Mouse (Mus musculus): ENCODE data around the gene Gdpd2.
A peak's percentile ranks its signal among the peaks of the same experiment; 100 is the strongest.

The Gdpd2 gene

DNA sequence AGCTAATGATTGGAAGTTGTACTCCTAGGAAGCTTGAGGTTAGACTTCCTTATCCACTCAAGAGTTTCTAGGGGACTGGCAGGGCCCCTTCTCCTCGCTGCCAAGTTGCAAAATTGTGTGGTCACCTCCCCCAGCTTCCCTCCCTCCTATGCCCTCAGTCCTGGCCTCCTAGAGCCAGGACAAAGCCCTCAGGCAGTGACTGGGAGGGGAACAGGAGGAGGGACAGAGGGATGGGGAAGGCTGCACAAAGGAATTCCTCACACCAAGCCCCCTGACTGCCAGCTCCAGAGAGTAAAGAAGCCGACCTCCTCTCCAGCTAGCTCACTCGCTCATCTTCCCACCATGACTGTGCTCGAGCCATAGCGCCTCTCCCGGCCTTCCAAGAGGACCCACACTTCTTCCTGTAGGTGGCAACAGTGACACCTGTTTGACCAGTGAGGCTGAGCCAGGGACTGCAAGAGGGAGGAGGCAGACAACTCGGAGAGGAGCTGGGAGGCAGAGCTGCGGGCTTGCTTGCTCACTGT is at the start of gene Gdpd2:
TSS of gene Gdpd2 (plus strand) at position 209 of the 524 bp plus-strand sequence.
- DNase-seq: peak; percentile 47 to 49

DNA sequence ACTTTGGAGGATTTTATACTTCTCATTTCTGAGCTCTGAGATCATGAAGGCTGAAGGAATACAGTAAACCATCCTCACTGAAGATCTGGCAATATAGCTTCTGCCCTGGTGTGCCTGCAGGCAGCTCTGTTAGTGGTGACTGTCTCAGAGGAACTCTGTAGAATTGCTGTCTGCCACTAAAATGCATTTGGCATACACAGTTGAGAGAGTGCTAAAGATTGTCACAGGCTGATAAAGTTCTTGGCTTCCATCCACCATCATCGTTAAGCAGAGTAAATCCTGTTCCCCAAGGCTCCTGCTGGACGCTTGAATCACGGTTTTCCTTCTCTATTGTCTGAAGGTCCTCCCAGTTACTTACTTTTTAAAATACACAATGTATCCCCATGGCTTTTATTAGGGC is 43.1 kb upstream of the Gdpd2 start:
- peak in 1 of 2 experiments; percentile 4 for DNase-seq

DNA sequence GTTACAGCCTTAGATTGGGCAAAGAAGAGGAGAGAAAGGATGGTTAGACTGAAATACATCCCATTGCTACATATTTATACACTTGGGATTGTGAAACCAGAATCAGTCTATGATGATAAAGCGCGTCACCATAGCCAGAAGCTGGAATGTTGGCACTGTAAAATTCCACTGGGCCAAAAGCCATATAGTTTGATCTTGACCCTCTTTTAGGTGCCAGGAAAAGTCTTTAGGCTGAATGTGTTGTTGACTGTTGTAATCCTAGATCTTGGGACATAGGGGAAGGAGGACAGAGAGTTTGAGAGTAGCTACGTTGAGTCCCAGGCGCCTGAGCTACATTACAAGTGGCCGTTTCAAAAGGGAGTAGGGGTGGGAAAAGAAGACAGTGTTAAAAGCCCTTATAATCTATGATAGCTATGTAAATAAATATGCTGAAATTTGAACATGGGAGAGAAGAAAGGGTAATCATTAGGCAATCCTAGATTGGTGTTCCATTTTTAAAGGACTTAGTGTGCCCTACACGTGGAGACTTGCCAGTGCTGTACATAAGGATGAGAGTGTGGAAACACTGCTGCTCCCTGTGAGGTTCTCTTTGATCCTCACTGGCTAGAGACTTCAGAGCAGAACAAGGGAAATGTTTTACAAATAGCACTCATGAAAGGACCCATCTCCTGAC is 42.2 kb upstream of the Gdpd2 start:
- DNase-seq: peak; percentile 30 to 44

DNA sequence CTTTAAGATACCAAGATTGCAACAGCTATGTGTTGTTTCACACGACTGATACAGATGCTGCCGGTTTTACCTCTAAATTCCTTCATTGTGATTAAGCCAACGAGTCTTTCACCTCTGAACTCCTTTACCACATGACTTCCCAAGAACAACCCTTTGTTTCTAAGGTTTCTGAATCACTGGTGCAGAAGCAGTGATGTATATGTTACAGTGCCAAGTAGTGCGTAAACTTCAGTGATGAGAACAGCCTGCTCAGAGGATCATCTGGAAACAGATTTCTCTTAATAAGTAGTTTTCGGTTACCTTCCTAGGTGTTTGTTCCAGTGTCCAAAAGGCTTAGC is 41.7 kb upstream of the Gdpd2 start:
- no peak for DNase-seq

DNA sequence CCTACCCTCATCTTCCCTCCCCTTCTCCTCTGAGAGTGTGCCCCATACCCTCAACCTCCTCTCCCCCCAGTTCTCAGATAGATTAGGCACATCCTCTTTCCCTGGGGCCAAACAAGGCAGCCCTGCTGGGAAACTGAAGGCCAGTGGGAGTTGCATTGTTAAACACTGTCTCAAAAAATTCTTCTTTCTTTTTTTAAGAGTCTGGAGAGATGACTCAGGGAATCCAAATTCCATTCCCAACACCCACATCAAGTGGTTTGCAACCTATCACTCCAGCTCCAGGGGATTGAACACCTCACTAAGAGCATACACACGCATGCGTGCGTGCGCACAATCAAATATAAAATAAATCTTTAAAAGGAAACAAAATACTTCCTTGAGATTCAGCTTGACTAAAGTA is 32.9 kb upstream of the Gdpd2 start:
- no peak for DNase-seq

DNA sequence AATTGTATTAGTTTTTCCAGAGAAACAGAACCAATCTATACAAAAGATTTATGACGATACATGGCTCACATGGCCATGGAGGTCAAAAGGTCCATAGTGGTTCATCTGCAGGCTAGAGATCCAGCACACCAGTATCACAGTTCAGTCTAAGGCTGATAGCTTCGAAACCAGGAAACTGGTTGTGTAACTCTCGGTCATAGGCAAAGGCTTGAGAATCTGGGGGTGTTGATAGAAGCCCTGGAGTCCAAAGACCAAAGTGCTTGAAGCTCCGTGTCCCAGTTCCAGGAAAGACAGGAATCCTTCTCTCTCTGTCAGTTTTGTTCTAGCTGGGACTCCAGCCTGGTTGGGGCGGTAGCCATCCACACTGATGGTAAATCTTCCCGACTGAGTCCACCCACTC is 21.6 kb upstream of the Gdpd2 start:
- no peak for DNase-seq

DNA sequence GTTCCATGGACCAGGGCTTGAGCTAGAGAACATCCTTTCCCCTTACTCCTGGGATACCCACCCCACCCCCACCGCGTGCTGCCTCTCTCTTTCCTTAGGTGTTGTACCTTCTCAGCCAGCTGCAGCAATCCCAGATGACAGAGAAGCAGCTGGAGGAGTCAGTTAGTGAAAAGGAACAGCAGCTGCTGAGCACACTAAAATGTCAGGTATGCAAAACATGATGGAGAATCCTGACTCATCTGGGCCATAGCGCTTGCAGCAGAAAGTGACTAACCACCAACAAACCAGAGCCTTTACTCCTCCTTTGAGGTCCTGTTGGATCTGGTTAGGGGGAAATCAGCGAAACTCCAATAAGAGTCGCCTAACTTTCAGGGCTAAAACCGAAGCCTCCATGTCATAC is 13.5 kb upstream of the Gdpd2 start:
- DNase-seq: no peak

DNA sequence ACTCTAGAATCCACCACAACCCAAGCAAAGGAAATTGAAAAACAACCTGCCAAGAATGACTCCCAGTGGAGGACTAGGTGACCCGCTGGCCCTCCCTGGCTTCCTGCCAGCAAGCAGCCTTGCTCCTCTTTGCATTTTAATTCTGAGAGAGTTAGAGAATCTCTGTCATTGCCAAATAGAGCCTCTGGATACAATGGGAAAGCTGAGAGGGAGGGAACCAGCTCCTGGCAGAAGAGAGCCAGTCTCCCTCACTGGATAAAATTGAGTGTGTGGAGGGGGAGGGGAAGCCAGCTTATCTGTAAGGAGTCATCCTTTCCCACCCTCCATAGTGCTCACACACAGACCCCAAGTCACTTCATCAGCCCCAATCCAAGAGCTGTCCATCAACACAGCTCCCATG is 726 bp upstream of the Gdpd2 start:
- DNase-seq: peak; percentile 16 to 46

DNA sequence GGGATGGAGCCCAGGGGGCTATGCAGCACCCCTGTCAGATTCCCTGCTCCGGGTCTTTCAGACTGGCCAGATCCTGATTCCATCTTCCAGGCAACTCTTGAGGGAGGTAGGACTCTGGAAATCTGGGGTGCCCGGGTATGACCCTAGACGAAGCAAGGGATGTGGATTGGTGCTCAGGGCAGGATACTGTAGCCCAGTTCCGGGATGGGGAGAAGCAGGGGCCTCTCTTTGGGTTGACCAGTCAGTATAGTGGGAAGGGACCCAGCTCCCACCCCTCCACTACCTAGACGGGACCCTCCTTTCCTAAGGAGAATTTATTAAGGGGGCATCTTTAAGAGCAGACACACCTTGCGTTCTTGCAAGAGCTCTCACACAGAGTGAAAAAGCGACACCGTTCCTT is 593 bp downstream of the Gdpd2 start:
- DNase-seq: no peak

DNA sequence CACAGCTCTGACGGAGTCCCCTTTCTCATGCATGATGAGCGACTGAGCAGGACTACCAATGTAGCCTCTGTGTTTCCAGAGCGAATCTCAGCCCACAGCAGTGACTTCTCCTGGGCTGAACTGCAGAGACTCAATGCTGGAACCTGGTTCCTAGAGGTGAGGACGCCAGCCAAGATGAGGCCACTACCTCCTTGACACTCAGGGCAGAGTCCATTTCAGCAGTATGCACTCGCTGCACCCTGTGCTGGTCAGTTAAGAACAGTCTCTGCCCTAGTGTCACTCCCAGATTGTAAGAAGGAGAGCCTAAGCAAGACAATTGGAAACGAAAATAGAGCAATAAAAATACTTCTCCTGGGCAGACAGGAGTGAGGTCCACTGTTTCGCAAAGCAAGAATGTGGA is 4.7 kb downstream of the Gdpd2 start:
- no peak for DNase-seq

DNA sequence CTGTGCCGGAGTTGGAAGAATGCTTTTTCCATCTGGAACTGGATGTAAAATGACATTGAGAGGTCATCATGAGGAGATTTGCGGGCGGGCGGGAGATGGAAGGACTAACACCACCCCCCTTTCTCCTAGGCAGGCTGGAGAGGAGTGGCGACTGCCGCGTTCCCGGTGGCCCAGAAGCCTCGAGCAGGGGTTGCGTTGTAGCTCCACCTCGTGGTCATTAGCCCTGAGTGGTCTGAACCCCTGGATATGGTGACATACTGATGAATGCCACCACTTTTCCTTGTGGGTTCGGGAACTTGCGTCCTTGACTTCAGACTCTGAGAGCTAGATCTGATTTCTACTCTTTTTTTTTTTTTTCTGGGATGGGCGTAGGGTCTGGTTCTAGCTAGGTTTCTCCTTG is 9.2 kb downstream of the Gdpd2 start:
- DNase-seq: peak; percentile 74 to 75

DNA sequence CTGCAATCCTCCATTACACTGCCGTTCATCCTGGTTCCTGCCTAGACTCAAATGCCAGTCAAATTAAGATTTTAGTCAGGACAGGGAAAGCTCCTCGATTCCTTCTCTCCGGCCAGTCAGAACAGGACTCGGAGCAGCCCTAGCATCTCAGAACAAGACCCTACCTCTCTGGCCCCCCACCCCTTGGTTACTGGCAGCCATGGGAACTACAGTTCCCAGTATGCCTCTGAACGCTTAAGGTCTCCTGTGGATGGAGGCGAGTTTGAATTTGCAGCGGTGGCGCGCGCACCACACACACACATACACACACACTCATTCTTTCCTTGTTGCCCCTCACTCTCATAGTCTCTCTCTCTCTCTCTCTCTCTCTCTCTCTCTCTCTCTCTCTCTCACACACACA is 9.8 kb downstream of the Gdpd2 start:
- DNase-seq: no peak

DNA sequence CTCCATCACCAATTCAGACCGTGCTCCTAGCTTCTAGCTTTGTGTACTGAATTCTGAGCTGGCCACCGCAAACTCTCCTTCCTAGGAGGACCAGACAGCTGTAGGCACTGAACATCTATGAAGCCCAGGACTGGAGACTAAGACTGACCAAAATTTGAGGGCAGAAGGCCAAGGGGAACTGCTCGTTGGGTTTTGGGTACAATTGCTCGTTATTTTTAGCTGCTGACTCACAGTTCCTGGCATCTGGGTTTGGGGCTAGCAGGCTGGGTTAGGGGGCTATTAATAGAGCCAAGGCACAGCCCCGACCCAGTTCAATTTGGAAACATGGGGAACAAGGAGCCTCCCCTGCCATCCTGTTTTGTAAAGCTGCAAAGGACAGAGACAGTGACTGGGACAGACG is 11.1 kb downstream of the Gdpd2 start:
- no peak for DNase-seq

DNA sequence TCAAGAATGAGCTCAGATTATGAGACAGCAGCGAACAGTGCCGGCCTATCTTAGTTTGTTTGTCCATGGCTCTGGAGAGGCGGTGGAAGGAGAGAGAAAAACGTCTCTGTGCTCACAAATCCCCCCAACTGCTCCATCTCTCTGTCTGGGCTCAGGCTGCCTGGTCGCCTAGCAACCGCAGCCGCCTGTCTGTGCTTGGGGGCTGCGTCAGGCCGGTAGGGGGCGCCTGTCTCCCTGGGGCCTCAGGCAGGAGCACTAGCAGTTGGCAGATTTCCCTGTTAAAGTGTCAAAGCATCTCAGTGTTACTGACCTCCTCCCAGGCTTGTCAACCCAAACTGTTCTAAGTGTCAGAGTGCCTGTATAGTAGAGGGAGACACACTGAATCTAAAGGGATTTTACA is 12.3 kb downstream of the Gdpd2 start:
- DNase-seq: peak; percentile 62 to 63

DNA sequence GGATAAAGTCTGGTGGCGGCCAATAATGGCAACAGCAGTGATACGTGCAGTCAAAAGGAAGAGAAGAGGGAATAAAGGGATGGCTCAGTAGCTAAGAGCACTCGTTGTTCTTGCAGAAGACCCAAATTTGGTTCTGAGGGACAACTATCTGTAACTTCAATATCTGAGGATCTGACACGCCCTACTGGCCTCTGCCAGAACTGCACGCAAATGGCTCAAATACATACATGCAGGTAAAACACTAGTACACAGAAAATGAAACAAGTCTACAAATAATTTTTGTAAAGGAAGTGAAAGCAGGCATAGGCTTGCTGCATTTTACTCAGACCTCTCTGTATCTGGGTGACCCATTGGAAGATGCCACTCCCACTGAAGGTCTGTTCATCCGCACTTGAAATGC is 36.2 kb downstream of the Gdpd2 start:
- no peak for DNase-seq

DNA sequence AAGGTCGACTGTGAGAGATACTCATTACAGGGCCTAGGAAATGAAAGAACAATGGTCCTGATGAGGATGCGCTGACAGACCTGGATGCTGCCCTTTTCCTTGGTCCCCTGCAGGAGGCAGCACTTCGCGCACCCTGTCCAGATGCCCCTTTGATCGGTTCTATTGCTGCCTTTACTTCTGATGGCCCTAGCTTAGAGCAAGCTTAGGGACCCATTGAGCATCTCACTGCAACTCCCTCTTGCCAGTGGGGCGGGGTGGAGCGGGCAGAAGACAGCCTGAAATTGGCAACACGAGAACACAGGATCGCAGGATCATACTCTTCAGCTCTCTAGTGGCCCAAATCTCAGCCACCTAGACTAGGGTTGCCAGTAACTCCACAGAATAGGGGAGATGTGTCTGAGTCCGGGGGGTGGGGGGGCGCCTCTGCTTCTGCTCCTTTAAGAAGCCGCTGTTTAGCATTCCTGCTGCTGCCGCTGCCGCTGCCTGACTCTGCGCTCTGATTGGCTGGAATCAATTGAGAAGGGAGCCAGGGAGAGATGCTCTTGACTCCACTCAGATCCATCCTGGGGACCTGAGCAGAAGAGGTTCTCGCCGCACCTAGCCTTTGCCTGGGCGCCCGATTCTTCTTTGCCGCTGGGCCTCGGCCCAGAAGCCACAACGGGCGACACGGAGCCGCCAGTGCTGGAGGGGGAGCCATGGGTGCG is 37.7 kb downstream of the Gdpd2 start, which contains the start of gene Dlg3:
TSS of gene Dlg3 (plus strand) at position 542 of the 704 bp plus-strand sequence.
- DNase-seq: peak; percentile 18 to 27

DNA sequence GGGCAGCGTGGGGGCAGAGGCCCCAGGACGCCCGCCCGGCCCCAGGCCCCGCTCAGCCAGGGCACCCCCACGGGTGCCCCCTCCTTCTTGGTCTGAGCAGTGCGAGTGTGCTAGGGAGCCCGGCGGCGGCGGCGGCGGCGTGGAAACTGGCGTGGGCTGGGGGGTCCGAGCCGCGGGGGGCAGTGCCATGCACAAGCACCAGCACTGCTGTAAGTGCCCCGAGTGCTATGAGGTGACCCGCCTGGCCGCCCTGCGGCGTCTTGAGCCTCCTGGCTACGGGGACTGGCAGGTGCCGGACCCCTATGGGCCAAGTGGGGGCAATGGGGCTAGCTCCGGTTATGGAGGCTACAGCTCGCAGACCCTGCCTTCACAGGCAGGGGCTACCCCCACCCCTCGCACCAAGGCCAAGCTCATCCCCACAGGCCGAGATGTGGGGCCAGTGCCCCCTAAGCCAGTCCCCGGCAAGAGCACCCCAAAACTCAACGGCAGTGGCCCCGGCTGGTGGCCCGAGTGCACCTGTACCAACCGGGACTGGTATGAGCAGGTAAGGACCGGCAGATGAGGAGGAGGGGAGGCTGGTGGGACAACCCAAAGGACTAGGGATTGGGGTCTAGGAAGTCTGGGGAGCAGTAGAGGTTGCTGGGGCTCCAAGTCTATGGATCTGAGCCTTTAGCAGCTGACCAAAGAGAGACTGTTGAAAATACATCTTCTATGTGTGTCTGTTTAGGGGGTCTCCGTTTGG is 38.4 kb downstream of the Gdpd2 start:
- DNase-seq: no peak

DNA sequence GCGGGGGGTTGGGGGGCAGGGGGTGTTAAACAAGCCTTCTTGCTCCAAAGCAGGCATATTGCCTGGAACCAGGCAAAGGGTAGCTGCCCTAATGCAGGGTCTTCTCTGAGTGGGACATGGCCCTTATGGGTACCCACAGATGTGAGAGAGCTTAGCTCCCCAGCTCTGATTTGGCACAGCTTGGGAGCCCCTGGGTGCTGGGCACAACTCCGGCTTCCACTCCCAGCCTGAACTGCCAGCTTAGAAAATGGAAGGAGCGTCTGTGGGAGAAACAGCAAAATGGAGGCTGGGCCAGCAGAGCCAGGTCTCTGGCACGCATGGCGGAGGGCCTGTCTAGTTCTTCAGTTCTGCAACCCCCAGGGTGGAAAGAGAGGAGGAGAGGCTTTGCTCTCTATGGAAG is 39.6 kb downstream of the Gdpd2 start:
- no peak for DNase-seq

DNA sequence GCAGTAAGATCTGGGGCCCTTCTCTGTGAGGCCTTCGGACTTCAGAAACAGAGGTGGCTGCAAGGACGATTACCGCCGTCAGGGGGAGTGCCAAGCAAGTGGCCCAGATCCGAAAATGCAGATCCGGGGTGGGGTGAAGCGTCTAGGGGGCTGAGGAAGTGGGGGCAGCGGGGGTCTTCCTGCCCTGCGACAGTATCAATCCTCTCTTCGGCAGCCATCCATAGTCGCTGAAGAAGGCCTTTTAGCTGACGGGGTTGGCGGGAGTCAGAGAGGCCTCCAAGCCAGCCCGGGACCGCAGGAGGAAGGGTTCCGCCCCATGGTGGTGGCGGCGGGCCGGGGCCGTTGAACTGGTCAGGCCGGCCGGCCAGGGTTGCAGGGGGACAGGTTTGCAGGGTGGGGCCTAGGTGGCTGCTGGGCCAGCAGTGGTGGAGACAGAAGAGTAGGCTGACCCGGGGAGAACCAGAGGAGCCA is 44.7 kb downstream of the Gdpd2 start:
- peak; percentile 74 to 79 for DNase-seq

DNA sequence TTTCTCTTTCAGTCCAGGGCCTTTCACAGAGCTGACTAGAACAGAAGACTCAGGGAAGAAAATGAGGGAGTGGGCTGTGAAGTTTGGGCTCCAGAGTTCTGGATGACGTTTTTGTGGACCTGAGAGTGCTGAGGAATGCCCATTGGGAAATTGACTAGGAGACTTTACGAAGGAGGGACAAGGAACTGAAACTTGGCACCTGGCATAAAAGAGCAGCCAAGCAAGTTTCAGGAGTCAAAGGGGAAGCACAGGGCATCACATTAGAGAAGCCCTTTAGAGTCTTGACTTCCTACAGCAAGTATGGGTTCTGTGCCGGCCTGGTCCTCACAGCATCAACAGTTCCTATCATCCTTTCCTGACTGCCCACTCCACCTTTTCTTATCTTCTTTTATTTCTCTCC is 45.7 kb downstream of the Gdpd2 start:
- DNase-seq: no peak

DNA sequence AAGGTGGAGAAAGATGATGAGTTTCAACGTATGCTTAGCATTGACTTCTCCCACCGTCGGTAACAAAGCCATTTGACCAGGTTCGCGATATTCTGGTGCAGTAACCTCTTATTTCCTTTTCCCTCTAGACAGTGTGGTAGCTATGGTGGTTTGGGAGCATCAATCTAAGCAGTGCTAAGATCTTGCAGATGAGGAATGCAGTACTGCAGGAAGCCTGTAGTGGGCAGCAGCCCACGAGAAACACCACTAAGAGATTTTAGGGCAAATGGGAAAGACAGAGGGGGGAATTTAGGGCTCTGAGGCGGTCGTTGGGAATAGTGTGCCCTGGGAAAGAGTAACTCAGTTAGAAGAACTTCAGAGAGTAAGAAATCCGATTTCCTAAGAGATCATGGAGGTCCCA is 46.8 kb downstream of the Gdpd2 start:
- DNase-seq: peak; percentile 42 to 62

DNA sequence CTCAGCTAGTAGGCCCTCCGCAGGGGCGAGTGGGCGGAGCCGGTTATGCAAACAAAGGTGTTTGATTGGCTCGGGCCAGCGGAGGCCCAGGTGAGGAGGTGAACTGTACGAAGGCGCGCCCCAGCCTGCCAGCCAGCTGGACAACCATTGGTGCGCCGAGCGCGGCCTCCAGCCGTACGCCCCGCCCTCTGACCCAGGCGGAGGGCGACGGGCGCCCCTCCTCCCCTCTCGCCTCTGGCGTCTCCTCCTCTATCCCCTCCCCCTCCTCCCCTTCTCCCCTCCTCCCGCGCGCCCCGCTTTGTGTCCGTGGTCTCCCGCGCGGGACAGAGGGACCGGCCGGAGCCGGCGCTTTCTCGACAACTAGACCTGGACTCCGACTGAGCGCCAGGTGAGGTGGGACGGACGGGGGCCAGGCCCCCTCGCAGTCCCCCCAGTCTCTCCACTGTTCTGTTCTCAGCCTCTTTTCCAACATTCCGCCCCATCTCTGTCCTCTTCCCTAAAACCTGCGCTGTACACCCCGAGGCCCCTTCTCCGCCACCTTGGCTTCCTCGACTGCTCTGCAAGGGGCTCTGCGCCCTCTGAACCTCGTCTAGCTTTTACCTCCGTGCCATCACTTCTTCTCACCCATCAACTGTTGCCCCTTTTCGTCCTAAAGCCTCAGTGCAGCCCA is 47.4 kb downstream of the Gdpd2 start:
- DNase-seq: peak; percentile 77 to 90

DNA sequence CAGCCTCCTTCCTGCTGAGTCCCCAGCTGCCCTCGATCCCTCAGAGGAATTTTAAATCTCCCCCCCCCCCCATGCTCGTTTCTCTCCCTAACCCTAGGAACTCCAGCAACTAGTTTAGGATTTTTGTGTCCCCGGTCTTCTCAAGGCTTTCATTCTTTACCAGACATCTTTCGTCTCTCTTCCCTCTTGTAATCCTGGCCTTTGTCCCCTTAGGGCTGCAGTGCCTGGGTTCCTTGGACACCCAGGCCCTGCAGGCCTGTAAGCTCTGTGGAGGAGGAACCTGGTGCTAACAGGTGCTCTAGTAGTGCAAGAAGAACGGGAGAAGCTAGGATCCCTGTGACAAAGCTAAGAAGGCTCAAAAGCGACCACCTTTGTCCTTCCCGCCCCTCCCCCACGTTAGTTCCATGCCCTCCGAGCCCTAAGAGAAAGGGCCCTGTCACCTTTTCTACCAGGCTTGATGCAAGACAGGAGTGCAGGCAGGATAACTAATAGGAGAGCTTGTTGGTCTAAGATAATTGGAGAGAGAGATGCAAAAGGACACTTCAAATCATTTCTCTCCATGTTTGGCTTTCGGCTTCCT is 48.1 kb downstream of the Gdpd2 start:
- DNase-seq: no peak
